Mouse (Mus musculus) liver, embryonic 14.5 days (tissue): ENCODE measurements around the gene Mok. TPM values are rescaled to one million over a fixed set of nuclear protein-coding genes. Genes with fewer than 3 reads are reported as not detected.

Experiments
- ATAC-seq: fragments of 200-750 bp; cut with Nextera tagmentation; 2 replicates; pipeline ENCODE4 v1.8.0; 2017; ENCODE audit warnings: moderate number of reproducible peaks, mild to moderate bottlenecking, moderate library complexity; ENCODE audit not compliant: insufficient read depth
- DNase-seq, 3 experiments: peaks; one replicate each; pipeline ENCODE4 v3.0.0-alpha.2; 2012 to 2013; ENCODE audit warnings: low read depth in 3 of 3, low spot score in 3 of 3
- H3K27ac ChIP-seq: fragments of 300-500 bp; sonication (generic); 2 replicates; pipeline ENCODE4 v1.5.1; 2014; ENCODE audit warnings: moderate library complexity, mild to moderate bottlenecking, control low read depth, inconsistent platforms
- H3K27me3 ChIP-seq: fragments of 300-500 bp; sonication (generic); 2 replicates; pipeline ENCODE4 v1.6.1; 2014; ENCODE audit warnings: mild to moderate bottlenecking, low read length, moderate library complexity; ENCODE audit not compliant: control insufficient read depth, insufficient read depth
- H3K36me3 ChIP-seq: fragments of 300-500 bp; sonication (generic); replicated peaks from 2 replicates; pipeline ENCODE4 v1.6.1; 2014; ENCODE audit warnings: low read depth; ENCODE audit not compliant: control insufficient read depth, insufficient read depth
- H3K4me1 ChIP-seq, 2 experiments: fragments of 200-500 bp in 1 of 2; fragments of 300-500 bp in 1 of 2; sonication (generic) in 1 of 2; replicated peaks; 2 replicates each; pipeline ENCODE4 v1.6.1; 2012 to 2014; ENCODE audit warnings: antibody characterized with exemption in 1 of 2, inconsistent platforms in 1 of 2, low read length in 1 of 2; ENCODE audit not compliant: control insufficient read depth in 2 of 2, insufficient read depth in 2 of 2
- H3K4me2 ChIP-seq: fragments of 300-500 bp; sonication (generic); 2 replicates; pipeline ENCODE4 v1.6.1; 2014; ENCODE audit warnings: low read depth, mild to moderate bottlenecking, control low read depth, moderate library complexity
- H3K4me3 ChIP-seq, 2 experiments: fragments of 200-500 bp in 1 of 2; fragments of 300-500 bp in 1 of 2; sonication (generic) in 1 of 2; 2 replicates each; pipeline ENCODE4 v1.5.1; 2012 to 2014; ENCODE audit warnings: low read depth in 2 of 2, low read length in 2 of 2, mild to moderate bottlenecking in 2 of 2, control low read depth in 1 of 2, inconsistent platforms in 1 of 2, moderate library complexity in 1 of 2; ENCODE audit not compliant: insufficient read depth in 1 of 2
- H3K9ac ChIP-seq: fragments of 300-500 bp; sonication (generic); replicated peaks from 2 replicates; pipeline ENCODE4 v1.6.1; 2014; ENCODE audit warnings: mild to moderate bottlenecking, control low read depth, moderate library complexity
- H3K9me3 ChIP-seq: fragments of 300-500 bp; sonication (generic); 2 replicates; pipeline ENCODE4 v1.6.1; 2016; ENCODE audit warnings: low read length, mixed read lengths; ENCODE audit not compliant: control insufficient read depth
- CTCF ChIP-seq: IDR thresholded peaks from 2 replicates; pipeline ENCODE4 v1.5.1; 2016; ENCODE audit warnings: antibody characterized with exemption, low read depth, control low read depth
- EP300 ChIP-seq: IDR thresholded peaks from 2 replicates; pipeline ENCODE4 v1.6.1; 2016; ENCODE audit warnings: antibody characterized with exemption, low read depth
- WGBS: fragments of 180-500 bp; shearing (Covaris S2); extraction: QIAGEN DNeasy Blood & Tissue Kit; methylation state at CpG from one replicate; pipeline ENCODE4 v1.1.7; 2014; ENCODE audit not compliant: insufficient replicate concordance; 5-methylcytosine and 5-hydroxymethylcytosine counted together
- polyA plus RNA-seq, 2 experiments: library from polyadenylated mRNA; depleted of rRNA in 1 of 2; stranded (reverse) in 1 of 2; unstranded in 1 of 2; fragments of >200 nt; fragmentation: Nextera tagmentation in 1 of 2; extraction: Ambion mirVana in 1 of 2; gene quantifications; 2 replicates each; pipeline versions ENCODE4 v1.2.1 to v1.2.3; 2012 to 2014

Gene Mok
- polyA plus RNA-seq, 2 experiments: 0.18 to 0.23 TPM

DNA sequence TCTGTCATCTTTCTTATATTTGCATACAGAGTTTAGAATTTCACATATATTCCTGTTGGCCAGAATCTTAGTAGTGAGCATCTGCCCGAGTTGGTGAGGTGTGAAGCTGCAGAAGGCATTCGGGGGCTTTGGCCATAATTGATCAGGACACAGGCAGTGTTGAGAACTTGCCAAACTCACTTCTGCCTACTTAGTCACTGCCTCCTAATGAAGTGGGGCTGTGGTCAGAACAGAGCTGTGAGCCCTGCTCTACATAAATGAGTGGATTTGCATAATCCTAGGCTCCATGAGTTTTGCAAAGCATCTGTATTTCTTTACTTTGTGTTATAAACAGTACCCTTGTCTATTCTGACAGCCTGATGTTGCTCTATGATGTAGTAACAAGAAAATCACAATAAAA, 78.4 kb downstream of the Mok start:
- no peaks in the 10 kb centered on the region for H3K27me3 ChIP-seq
- no peak overlapping the region for H3K9ac ChIP-seq
- 65% methylated on average over 2 of the region's 2 CpGs for WGBS
- no peaks in the 10 kb centered on the region for H3K9me3 ChIP-seq
- no peak overlapping the region for H3K4me3 ChIP-seq
- no peak for DNase-seq
- no peak for ATAC-seq
- TF ChIP-seq EP300 (no peak), CTCF (no peak)
- no peak overlapping the region for H3K27ac ChIP-seq
- H3K4me1 ChIP-seq: peaks cover 1 to 7% of the 10 kb centered on the region in 2 experiments
- no peaks in the 10 kb centered on the region for H3K36me3 ChIP-seq
- H3K4me2 ChIP-seq: no peak overlapping the region

DNA sequence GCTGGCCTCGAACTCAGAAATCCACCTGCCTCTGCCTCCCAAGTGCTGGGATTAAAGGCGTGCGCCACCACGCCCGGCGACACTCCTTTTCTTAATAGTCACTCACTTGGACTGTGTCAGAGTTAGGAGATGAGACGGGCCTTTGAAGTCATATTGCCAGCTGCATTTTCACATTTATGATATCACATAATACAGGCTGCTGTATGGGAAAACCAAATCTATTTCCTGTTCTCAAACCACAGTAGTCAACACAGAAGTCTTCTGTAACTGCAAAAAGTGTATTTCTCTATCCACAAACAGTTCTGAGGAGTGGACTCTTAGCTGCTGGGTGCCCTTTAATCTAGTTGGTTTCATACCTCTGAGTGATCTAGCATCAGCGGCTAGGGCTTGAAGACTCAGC, 81.8 kb downstream of the Mok start:
- Histone ChIP-seq H3K4me2 (no peak overlapping the region), H3K4me1 (peaks cover 7 to 16% of the 10 kb centered on the region in 2 experiments), H3K9me3 (no peaks in the 10 kb centered on the region), H3K27ac (no peak overlapping the region), H3K9ac (no peak overlapping the region), H3K27me3 (no peaks in the 10 kb centered on the region), H3K36me3 (no peaks in the 10 kb centered on the region), H3K4me3 (no peak overlapping the region)
- TF ChIP-seq EP300 (no peak), CTCF (no peak)
- whole genome bisulfite sequencing: 77% methylated on average over 7 of the region's 8 CpGs
- no peak for DNase-seq
- no peak for ATAC-seq

Other genes with a start within 250 kb of the Mok start
- 6.9 and 27.3 TPM in 2 replicates for gene Dync1h1, start 239.5 kb downstream of the Mok start, polyA plus RNA-seq (2012; rRNA removed)
- 12.4 and 15.9 TPM in 2 replicates for gene Dync1h1, start 239.5 kb downstream of the Mok start, polyA plus RNA-seq (2014; fragmentation: Nextera tagmentation; extraction: Ambion mirVana)
- gene 1700001K19Rik, start 158.3 kb downstream of the Mok start, polyA plus RNA-seq (2012; rRNA removed): not detected in 2 replicates
- gene 1700001K19Rik, start 158.3 kb downstream of the Mok start, polyA plus RNA-seq (2014; fragmentation: Nextera tagmentation; extraction: Ambion mirVana): not detected in 2 replicates
- gene Hsp90aa1, start 138.2 kb downstream of the Mok start, polyA plus RNA-seq (2012; rRNA removed): 103 and 161 TPM in 2 replicates
- gene Hsp90aa1, start 138.2 kb downstream of the Mok start, polyA plus RNA-seq (2014; fragmentation: Nextera tagmentation; extraction: Ambion mirVana): 653 and 697 TPM in 2 replicates
- gene Wdr20, start 103.0 kb downstream of the Mok start, polyA plus RNA-seq (2012; rRNA removed): 9.1 and 10.1 TPM in 2 replicates
- gene Wdr20, start 103.0 kb downstream of the Mok start, polyA plus RNA-seq (2014; fragmentation: Nextera tagmentation; extraction: Ambion mirVana): 7.5 and 8.8 TPM in 2 replicates
- 1.4 and 1.9 TPM in 2 replicates for gene Zfp839, start 9.3 kb upstream of the Mok start, polyA plus RNA-seq (2012; rRNA removed)
- 0.62 and 0.67 TPM in 2 replicates for gene Zfp839, start 9.3 kb upstream of the Mok start, polyA plus RNA-seq (2014; fragmentation: Nextera tagmentation; extraction: Ambion mirVana)
- 31.0 and 42.9 TPM in 2 replicates for gene Cinp, start 48.2 kb upstream of the Mok start, polyA plus RNA-seq (2012; rRNA removed)
- gene Cinp, start 48.2 kb upstream of the Mok start, polyA plus RNA-seq (2014; fragmentation: Nextera tagmentation; extraction: Ambion mirVana): 65.1 and 68.2 TPM in 2 replicates
- 2.0 and 2.3 TPM in 2 replicates for gene Tecpr2, start 48.3 kb upstream of the Mok start, polyA plus RNA-seq (2012; rRNA removed)
- 1.1 and 1.5 TPM in 2 replicates for gene Tecpr2, start 48.3 kb upstream of the Mok start, polyA plus RNA-seq (2014; fragmentation: Nextera tagmentation; extraction: Ambion mirVana)
- 47.4 and 57.4 TPM in 2 replicates for gene Ankrd9, start 138.1 kb upstream of the Mok start, polyA plus RNA-seq (2012; rRNA removed)
- gene Ankrd9, start 138.1 kb upstream of the Mok start, polyA plus RNA-seq (2014; fragmentation: Nextera tagmentation; extraction: Ambion mirVana): 41.8 and 49.8 TPM in 2 replicates
- gene Rcor1, start 198.4 kb upstream of the Mok start, polyA plus RNA-seq (2012; rRNA removed): 7.2 and 9.1 TPM in 2 replicates
- 5.8 and 6.2 TPM in 2 replicates for gene Rcor1, start 198.4 kb upstream of the Mok start, polyA plus RNA-seq (2014; fragmentation: Nextera tagmentation; extraction: Ambion mirVana)